Mouse (Mus musculus) C2C12 (cell line): ENCODE data around the gene Sstr3. TPM values are rescaled to one million over a fixed set of nuclear protein-coding genes. Genes with fewer than 3 reads are reported as not detected.

ENCODE experiments used
- H3K27me3 ChIP-seq: one replicate; pipeline ENCODE4 v1.6.1; 2011; ENCODE audit not compliant: control insufficient read depth, insufficient read depth, insufficient read length
- H3K36me3 ChIP-seq: one replicate; pipeline ENCODE4 v1.6.1; 2011; ENCODE audit not compliant: control insufficient read depth, insufficient read depth
- H3K4me3 ChIP-seq: one replicate; pipeline ENCODE4 v1.5.1; 2011; ENCODE audit warnings: mild to moderate bottlenecking, control low read depth; ENCODE audit not compliant: poor library complexity, insufficient read depth, severe bottlenecking
- H3K79me2 ChIP-seq: one replicate; pipeline ENCODE4 v1.6.1; 2011; ENCODE audit not compliant: control insufficient read depth, insufficient read depth
- H3K79me3 ChIP-seq: one replicate; pipeline ENCODE4 v1.6.1; 2011; ENCODE audit warnings: low read depth, control low read depth
- H3ac ChIP-seq: one replicate; pipeline ENCODE3; 2011; ENCODE audit warnings: low read depth; ENCODE audit not compliant: control insufficient read depth, insufficient read length
- CEBPB ChIP-seq: IDR thresholded peaks from one replicate; pipeline ENCODE4 v1.6.1; 2011; ENCODE audit warnings: low read depth, mild to moderate bottlenecking, control low read depth, moderate library complexity
- CTCF ChIP-seq: IDR thresholded peaks from one replicate; pipeline ENCODE4 v1.5.1; 2011; ENCODE audit not compliant: control insufficient read depth, insufficient read depth, insufficient read length
- FOSL1 ChIP-seq: IDR thresholded peaks from one replicate; pipeline ENCODE4 v1.8.0; 2011; ENCODE audit warnings: mild to moderate bottlenecking, low read length; ENCODE audit not compliant: poor library complexity, insufficient read depth, severe bottlenecking
- MAX ChIP-seq: IDR thresholded peaks from one replicate; pipeline ENCODE4 v1.6.1; 2011; ENCODE audit warnings: mild to moderate bottlenecking, control low read depth
- MYOD1 ChIP-seq: IDR thresholded peaks from one replicate; pipeline ENCODE4 v1.6.1; 2011; ENCODE audit warnings: low read depth; ENCODE audit not compliant: control insufficient read depth, insufficient read length
- MYOG ChIP-seq: IDR thresholded peaks from one replicate; pipeline ENCODE4 v1.6.1; 2011; ENCODE audit not compliant: control insufficient read depth, insufficient read length; ENCODE audit errors: extremely low read depth
- USF1 ChIP-seq: IDR thresholded peaks from one replicate; pipeline ENCODE4 v1.6.1; 2011; ENCODE audit warnings: low read depth, mild to moderate bottlenecking, control low read depth, moderate library complexity
- polyA plus RNA-seq: library from polyadenylated mRNA; unstranded; fragments of >200 nt; fragmentation: generic; extraction: Trizol; gene quantifications from one replicate; pipeline ENCODE4 v1.2.1, GENCODE M21; 2012; ENCODE audit warnings: missing spikeins

Gene Sstr3
- polyA plus RNA-seq, 1 experiment, result not detected

GRCm38 (mm10) chr15:78564764-78565435 is 20.4 kb upstream of the Sstr3 start:
- Histone ChIP-seq H3K36me3 (no peaks in the 10 kb centered on the region), H3ac (no peak overlapping the region), H3K4me3 (no peak overlapping the region), H3K79me2 (no peaks in the 10 kb centered on the region), H3K79me3 (no peaks in the 10 kb centered on the region), H3K27me3 (peaks cover 72% of the 10 kb centered on the region)
- TF ChIP-seq CEBPB, result no peak
- no peak for TF ChIP-seq FOSL1
- no peak for TF ChIP-seq MYOD1
- TF ChIP-seq MYOG, result no peak
- TF ChIP-seq USF1, result no peak
- no peak for TF ChIP-seq CTCF

- H3K36me3 ChIP-seq, result no peaks in the 10 kb centered on the region
- TF ChIP-seq CTCF (no peak), USF1 (no peak), CEBPB (no peak), MAX (no peak), MYOG (no peak)
Observed at GRCm38 (mm10) chr15:78563937-78564336, 19.5 kb upstream of the Sstr3 start.

GRCm38 (mm10) chr15:78563344-78563743 is 18.9 kb upstream of the Sstr3 start:
- H3K27me3 ChIP-seq, result peaks cover 72% of the 10 kb centered on the region
- no peaks in the 10 kb centered on the region for H3K36me3 ChIP-seq
- H3K4me3 ChIP-seq, result no peak overlapping the region
- H3K79me3 ChIP-seq, result no peaks in the 10 kb centered on the region
- no peaks in the 10 kb centered on the region for H3K79me2 ChIP-seq
- no peak for TF ChIP-seq CTCF
- TF ChIP-seq MYOD1, result no peak
- no peak for TF ChIP-seq USF1
- TF ChIP-seq FOSL1, result no peak
- TF ChIP-seq MAX, result no peak
- no peak for TF ChIP-seq CEBPB
- H3ac ChIP-seq, result no peak overlapping the region

More at GRCm38 (mm10) chr15:78563937-78564336, 19.5 kb upstream of the Sstr3 start:
- no peaks in the 10 kb centered on the region for H3K79me2 ChIP-seq
- no peaks in the 10 kb centered on the region for H3K79me3 ChIP-seq
- H3ac ChIP-seq, result no peak overlapping the region
- H3K4me3 ChIP-seq, result no peak overlapping the region
- H3K27me3 ChIP-seq, result peaks cover 73% of the 10 kb centered on the region

- peaks cover 61% of the 10 kb centered on the region for H3K27me3 ChIP-seq
Observed at GRCm38 (mm10) chr15:78559141-78559979, 14.9 kb upstream of the Sstr3 start.

GRCm38 (mm10) chr15:78557693-78558535 is 13.4 kb upstream of the Sstr3 start:
- H3K79me3 ChIP-seq, result no peaks in the 10 kb centered on the region
- H3K79me2 ChIP-seq, result no peaks in the 10 kb centered on the region
- H3K36me3 ChIP-seq, result no peaks in the 10 kb centered on the region
- H3ac ChIP-seq, result no peak overlapping the region
- peaks cover 57% of the 10 kb centered on the region for H3K27me3 ChIP-seq
- TF ChIP-seq MAX, result no peak
- no peak for TF ChIP-seq FOSL1
- no peak for TF ChIP-seq MYOD1
- TF ChIP-seq USF1, result no peak
- no peak for TF ChIP-seq CTCF
- TF ChIP-seq CEBPB, result no peak
- no peak for TF ChIP-seq MYOG
- no peak overlapping the region for H3K4me3 ChIP-seq

More at GRCm38 (mm10) chr15:78559141-78559979, 14.9 kb upstream of the Sstr3 start:
- Histone ChIP-seq H3K79me2 (no peaks in the 10 kb centered on the region), H3ac (no peak overlapping the region), H3K4me3 (no peak overlapping the region), H3K36me3 (no peaks in the 10 kb centered on the region), H3K79me3 (no peaks in the 10 kb centered on the region)
- TF ChIP-seq MAX, result no peak
- no peak for TF ChIP-seq USF1
- TF ChIP-seq MYOG, result no peak
- no peak for TF ChIP-seq CEBPB
- no peak for TF ChIP-seq MYOD1
- TF ChIP-seq FOSL1, result no peak
